Mouse (Mus musculus) stomach, embryonic 16.5 days (tissue): ENCODE results near the gene Nfic. TPM values are rescaled to one million over a fixed set of nuclear protein-coding genes. Genes with fewer than 3 reads are reported as not detected.

Experiments used
- ATAC-seq: fragments of 200-750 bp; cut with Nextera tagmentation; 2 replicates; pipeline ENCODE4 v1.8.0; 2017; ENCODE audit warnings: moderate number of reproducible peaks, moderate TSS enrichment; ENCODE audit not compliant: insufficient read depth, low FRiP score
- H3K27ac ChIP-seq: fragments of 300-500 bp; sonication (generic); 2 replicates; pipeline ENCODE4 v1.5.1; 2014; ENCODE audit warnings: low read length
- H3K27me3 ChIP-seq: fragments of 300-500 bp; sonication (generic); 2 replicates; pipeline ENCODE4 v1.6.1; 2014; ENCODE audit warnings: low read length, control low read depth, mixed read lengths; ENCODE audit not compliant: control insufficient read depth, insufficient read depth
- H3K36me3 ChIP-seq: fragments of 300-500 bp; sonication (generic); 2 replicates; pipeline ENCODE4 v1.6.1; 2014; ENCODE audit warnings: low read length; ENCODE audit not compliant: control insufficient read depth, insufficient read depth
- H3K4me1 ChIP-seq: fragments of 300-500 bp; sonication (generic); 2 replicates; pipeline ENCODE4 v1.6.1; 2014; ENCODE audit warnings: low read length, control low read depth, mixed read lengths; ENCODE audit not compliant: control insufficient read depth, insufficient read depth
- H3K4me2 ChIP-seq: fragments of 300-500 bp; sonication (generic); 2 replicates; pipeline ENCODE4 v1.6.1; 2014; ENCODE audit warnings: low read depth, low read length, mixed read lengths
- H3K4me3 ChIP-seq: fragments of 300-500 bp; sonication (generic); replicated peaks from 2 replicates; pipeline ENCODE4 v1.5.1; 2014; ENCODE audit warnings: mild to moderate bottlenecking, low read length
- H3K9ac ChIP-seq: fragments of 300-500 bp; sonication (generic); 2 replicates; pipeline ENCODE4 v1.6.1; 2014; ENCODE audit warnings: low read length
- H3K9me3 ChIP-seq: fragments of 300-500 bp; sonication (generic); replicated peaks from 2 replicates; pipeline ENCODE4 v1.6.1; 2016; ENCODE audit warnings: low read length, control low read depth; ENCODE audit not compliant: control insufficient read depth
- WGBS: fragments of 180-500 bp; shearing (Covaris S2); extraction: QIAGEN DNeasy Blood & Tissue Kit; methylation state at CpG from one replicate; pipeline ENCODE4 v1.1.7; 2014; 5-methylcytosine and 5-hydroxymethylcytosine counted together
- polyA plus RNA-seq: library from polyadenylated mRNA; unstranded; fragments of >200 nt; fragmentation: Nextera tagmentation; extraction: Ambion mirVana; gene quantifications from 2 replicates; pipeline ENCODE4 v1.2.1, GENCODE M21; 2015

Nfic gene
- polyA plus RNA-seq, 1 experiment from 2014 or later, result 74.8 TPM

GRCm38 (mm10) chr10:81408424-81408729 lies 47.1 kb downstream of the Nfic start:
- no peak for ATAC-seq
- Histone ChIP-seq H3K4me3 (no peak overlapping the region), H3K27ac (peak overlapping the region; percentile 70; the same call in 1 of the 2 replicates), H3K4me1 (peaks cover 69% of the 10 kb centered on the region), H3K27me3 (no peaks in the 10 kb centered on the region), H3K36me3 (peaks cover 9% of the 10 kb centered on the region), H3K9me3 (no peaks in the 10 kb centered on the region), H3K4me2 (no peak overlapping the region), H3K9ac (no peak overlapping the region)
- WGBS, result 56% methylated on average over 13 of the region's 13 CpGs

GRCm38 (mm10) chr10:81407539-81408423 lies 47.7 kb downstream of the Nfic start:
- H3K9ac ChIP-seq, result peak overlapping the region; percentile 42; the same call in 1 of the 2 replicates
- peak overlapping the region; percentile 70 for H3K27ac ChIP-seq
- no peaks in the 10 kb centered on the region for H3K9me3 ChIP-seq
- H3K4me1 ChIP-seq, result peaks cover 69% of the 10 kb centered on the region
- H3K4me3 ChIP-seq, result peak overlapping the region; percentile 28
- H3K36me3 ChIP-seq, result peaks cover 9% of the 10 kb centered on the region
- no peak for ATAC-seq
- H3K4me2 ChIP-seq, result peak overlapping the region; percentile 38
- 29% methylated on average over 31 of the region's 31 CpGs for WGBS
- no peaks in the 10 kb centered on the region for H3K27me3 ChIP-seq

- ATAC-seq, result no peak
- Histone ChIP-seq H3K4me3 (peak overlapping the region; percentile 28), H3K4me2 (peak overlapping the region; percentile 38), H3K9ac (peak overlapping the region; percentile 42; the same call in 1 of the 2 replicates), H3K36me3 (peaks cover 9% of the 10 kb centered on the region; the same call in 1 of the 2 replicates), H3K9me3 (no peaks in the 10 kb centered on the region), H3K27ac (no peak overlapping the region), H3K27me3 (no peaks in the 10 kb centered on the region), H3K4me1 (peaks cover 69% of the 10 kb centered on the region)
- 47% methylated on average over 24 of the region's 24 CpGs for WGBS
These were observed 48.7 kb downstream of the Nfic start for GRCm38 (mm10) chr10:81406504-81407440.

- peaks cover 65% of the 10 kb centered on the region for H3K4me1 ChIP-seq
- no peaks in the 10 kb centered on the region for H3K27me3 ChIP-seq
- no peaks in the 10 kb centered on the region for H3K9me3 ChIP-seq
- H3K36me3 ChIP-seq, result peaks cover 9% of the 10 kb centered on the region; the same call in 1 of the 2 replicates
- H3K4me2 ChIP-seq, result no peak overlapping the region
- no peak overlapping the region for H3K9ac ChIP-seq
- WGBS, result 46% methylated on average over 13 of the region's 13 CpGs
- H3K27ac ChIP-seq, result peak overlapping the region; percentile 5; the same call in 1 of the 2 replicates
- ATAC-seq, result no peak
- H3K4me3 ChIP-seq, result no peak overlapping the region
These were observed 49.7 kb downstream of the Nfic start for GRCm38 (mm10) chr10:81405588-81406201.

GRCm38 (mm10) chr10:81404720-81405119 lies 50.7 kb downstream of the Nfic start:
- peaks cover 58% of the 10 kb centered on the region for H3K4me1 ChIP-seq
- no peak overlapping the region for H3K4me2 ChIP-seq
- 63% methylated on average over 18 of the region's 18 CpGs for WGBS
- H3K27ac ChIP-seq, result no peak overlapping the region
- peaks cover 12% of the 10 kb centered on the region; the same call in 1 of the 2 replicates for H3K36me3 ChIP-seq
- no peaks in the 10 kb centered on the region for H3K27me3 ChIP-seq
- H3K9me3 ChIP-seq, result no peaks in the 10 kb centered on the region
- no peak for ATAC-seq
- no peak overlapping the region for H3K4me3 ChIP-seq
- H3K9ac ChIP-seq, result no peak overlapping the region

GRCm38 (mm10) chr10:81404082-81404481 lies 51.4 kb downstream of the Nfic start:
- no peaks in the 10 kb centered on the region for H3K27me3 ChIP-seq
- no peaks in the 10 kb centered on the region for H3K9me3 ChIP-seq
- H3K4me2 ChIP-seq, result no peak overlapping the region
- H3K27ac ChIP-seq, result no peak overlapping the region
- H3K9ac ChIP-seq, result no peak overlapping the region
- peaks cover 16% of the 10 kb centered on the region; the same call in 1 of the 2 replicates for H3K36me3 ChIP-seq
- no peak overlapping the region for H3K4me3 ChIP-seq
- no peak for ATAC-seq
- H3K4me1 ChIP-seq, result peaks cover 54% of the 10 kb centered on the region
- WGBS, result 33% methylated on average over 9 of the region's 9 CpGs

- peaks cover 16% of the 10 kb centered on the region; the same call in 1 of the 2 replicates for H3K36me3 ChIP-seq
- H3K27ac ChIP-seq, result peak overlapping the region; percentile 90
- ATAC-seq, result no peak
- peaks cover 48% of the 10 kb centered on the region for H3K4me1 ChIP-seq
- H3K27me3 ChIP-seq, result no peaks in the 10 kb centered on the region
- 55% methylated on average over 10 of the region's 10 CpGs for WGBS
- peak overlapping the region; percentile 57 for H3K9ac ChIP-seq
- H3K9me3 ChIP-seq, result no peaks in the 10 kb centered on the region
- H3K4me2 ChIP-seq, result no peak overlapping the region
- H3K4me3 ChIP-seq, result no peak overlapping the region
These were observed 51.9 kb downstream of the Nfic start for GRCm38 (mm10) chr10:81403511-81403910.

- Histone ChIP-seq H3K36me3 (peaks cover 12% of the 10 kb centered on the region; the same call in 1 of the 2 replicates), H3K4me2 (peak overlapping the region; percentile 46), H3K27ac (peak overlapping the region; percentile 90), H3K27me3 (no peaks in the 10 kb centered on the region), H3K4me1 (peaks cover 36% of the 10 kb centered on the region), H3K9ac (peak overlapping the region; percentile 57), H3K9me3 (no peaks in the 10 kb centered on the region), H3K4me3 (peak overlapping the region; percentile 24)
- no peak for ATAC-seq
- WGBS, result 34% methylated on average over 7 of the region's 7 CpGs
These were observed 53.1 kb downstream of the Nfic start for GRCm38 (mm10) chr10:81402227-81402765.
